Mouse (Mus musculus) liver, postnatal 0 days (tissue): ENCODE measurements around the gene Dnajc5.

Experiments
- CTCF ChIP-seq: sonication (generic); IDR thresholded peaks from 2 replicates; pipeline ENCODE4 v1.5.1; 2016; ENCODE audit warnings: antibody characterized with exemption, low read depth
- EP300 ChIP-seq: IDR thresholded peaks from 2 replicates; pipeline ENCODE4 v1.6.1; 2016; ENCODE audit warnings: antibody characterized with exemption, low read depth, mild to moderate bottlenecking

DNA sequence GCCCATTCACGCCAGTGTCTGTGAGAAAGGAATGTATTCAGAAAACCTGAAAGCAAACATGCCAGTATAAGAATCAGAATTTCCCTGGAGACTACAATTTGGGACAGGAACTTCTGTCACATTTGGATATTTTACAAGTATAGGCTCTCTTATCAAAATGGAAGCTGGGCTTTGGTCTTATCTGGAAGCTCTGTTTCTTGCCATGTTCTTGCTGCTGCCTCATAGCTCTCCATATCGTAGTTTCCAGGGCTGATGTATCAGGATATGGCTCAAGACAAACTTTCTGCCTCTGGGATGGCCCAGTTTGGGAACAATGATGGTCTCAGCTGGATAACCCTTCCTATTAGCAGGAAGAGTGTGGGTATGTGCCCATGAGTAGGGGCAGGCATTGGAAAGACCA lies 56.3 kb downstream of the Dnajc5 start:
- TF ChIP-seq CTCF (no peak), EP300 (no peak)
